Mouse (Mus musculus) thymus, postnatal 36 days (tissue): ENCODE data around the gene Hoxd8.

ENCODE experiments used
- DNase-seq, 2 experiments: peaks; one replicate each; pipeline ENCODE4 v3.0.0; 2022; ENCODE audit warnings: mixed read lengths in 2 of 2

Hoxd8 gene

GRCm38 (mm10) chr2:74669650-74670235 is 34.7 kb upstream of the Hoxd8 start:
- DNase-seq, result no peak

GRCm38 (mm10) chr2:74670632-74671188 is 33.7 kb upstream of the Hoxd8 start:
- DNase-seq, result no peak

- no peak for DNase-seq
Measured at GRCm38 (mm10) chr2:74671847-74672246, 32.6 kb upstream of the Hoxd8 start.

- peak in 1 of 2 experiments; percentile 37 for DNase-seq
Measured at GRCm38 (mm10) chr2:74672481-74673362, 31.7 kb upstream of the Hoxd8 start.

- DNase-seq, result no peak
Measured at GRCm38 (mm10) chr2:74673835-74674425, 30.5 kb upstream of the Hoxd8 start.

GRCm38 (mm10) chr2:74674881-74675665 is 29.3 kb upstream of the Hoxd8 start, which contains the start of gene Hoxd12:
Gene Hoxd12, plus strand, starts transcription at chr2:74675013.
- no peak for DNase-seq

GRCm38 (mm10) chr2:74675666-74676282 is 28.6 kb upstream of the Hoxd8 start:
- DNase-seq, result no peak

- DNase-seq, result no peak
Measured at GRCm38 (mm10) chr2:74676376-74677052, 27.9 kb upstream of the Hoxd8 start.

- no peak for DNase-seq
Measured at GRCm38 (mm10) chr2:74677106-74677505, 27.3 kb upstream of the Hoxd8 start.

- no peak for DNase-seq
Measured at GRCm38 (mm10) chr2:74678891-74679595, 25.4 kb upstream of the Hoxd8 start, which contains the start of gene Hoxd11. Gene Hoxd11, plus strand, starts transcription at chr2:74679557.

- no peak for DNase-seq
Measured at GRCm38 (mm10) chr2:74679596-74679971, 24.8 kb upstream of the Hoxd8 start.

- DNase-seq, result no peak
Measured at GRCm38 (mm10) chr2:74679980-74680379, 24.4 kb upstream of the Hoxd8 start.

- no peak for DNase-seq
Measured at GRCm38 (mm10) chr2:74680561-74681398, 23.6 kb upstream of the Hoxd8 start.

GRCm38 (mm10) chr2:74681594-74682531 is 22.6 kb upstream of the Hoxd8 start:
- no peak for DNase-seq

- no peak for DNase-seq
Measured at GRCm38 (mm10) chr2:74682796-74683195, 21.6 kb upstream of the Hoxd8 start.

- DNase-seq, result no peak
Measured at GRCm38 (mm10) chr2:74683471-74683951, 20.9 kb upstream of the Hoxd8 start.

GRCm38 (mm10) chr2:74684106-74684505 is 20.3 kb upstream of the Hoxd8 start:
- no peak for DNase-seq

GRCm38 (mm10) chr2:74685059-74685603 is 19.3 kb upstream of the Hoxd8 start:
- DNase-seq, result no peak
